Mouse (Mus musculus) left cerebral cortex, postnatal 4 days (tissue): Measurements from ENCODE around the gene Abcd2. TPM values are rescaled to one million over a fixed set of nuclear protein-coding genes. Genes with fewer than 3 reads are reported as not detected.

Experiments used
- DNase-seq: peaks from one replicate; pipeline ENCODE4 v3.0.0-alpha.2; 2022
- intact Hi-C: fragments of 180-260 bp; cut with DNase I; formaldehyde crosslinking; loops from one replicate; pipeline ENCODE4 v1.15.1; 2025
- total RNA-seq, 2 experiments: library from RNA; stranded (reverse); gene quantifications; 2 replicates each; pipeline ENCODE4 v1.2.3; 2021

The Abcd2 gene
- 10 to 100 TPM in 1 of 2 experiments, 1 to 10 TPM in 1; 9.9 to 11.6 TPM for total RNA-seq

DNA sequence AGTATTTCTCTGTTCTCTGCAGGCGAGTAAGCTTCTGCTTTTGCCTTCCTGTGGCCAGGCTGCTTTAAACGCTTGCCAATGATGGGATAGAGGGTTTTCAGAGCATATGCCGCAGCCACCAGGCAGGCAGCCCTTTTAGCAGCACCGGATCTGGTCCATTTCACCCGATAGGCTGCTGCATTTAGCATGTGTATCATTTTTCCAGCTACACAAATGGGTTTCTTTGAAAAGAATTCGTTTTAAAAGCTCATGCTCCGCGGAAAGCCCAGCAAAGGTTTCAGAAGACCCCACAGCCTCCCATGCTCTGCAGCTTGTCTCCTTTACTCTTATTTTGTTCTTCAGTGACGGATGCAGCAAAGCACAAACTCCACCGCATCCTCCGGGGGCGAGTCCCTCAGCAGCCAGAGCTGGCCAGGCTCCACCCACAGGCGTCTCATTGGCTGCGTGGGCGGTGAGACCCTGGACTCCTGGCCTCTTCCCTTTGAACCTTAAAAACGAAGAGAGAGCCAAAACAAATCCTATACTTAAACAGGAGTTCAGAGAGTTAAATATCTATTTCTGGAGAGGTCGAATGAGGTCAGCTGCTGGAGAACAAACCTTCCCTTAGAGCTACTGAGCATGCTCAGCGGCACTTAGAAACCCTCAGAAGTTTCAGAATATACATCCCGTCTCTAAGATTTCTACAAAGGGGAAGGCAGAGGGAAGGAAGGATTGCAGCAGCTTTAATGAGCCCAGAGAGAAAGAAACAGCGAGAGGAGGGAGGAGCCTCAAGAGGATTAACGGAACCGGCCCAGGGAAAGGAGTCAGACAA, at the start of gene Abcd2:
Gene Abcd2, minus strand, starts transcription at position 388 of the 811 bp plus-strand sequence.
- DNase-seq: peak; percentile 86
- intact Hi-C loops: no loop called here

DNA sequence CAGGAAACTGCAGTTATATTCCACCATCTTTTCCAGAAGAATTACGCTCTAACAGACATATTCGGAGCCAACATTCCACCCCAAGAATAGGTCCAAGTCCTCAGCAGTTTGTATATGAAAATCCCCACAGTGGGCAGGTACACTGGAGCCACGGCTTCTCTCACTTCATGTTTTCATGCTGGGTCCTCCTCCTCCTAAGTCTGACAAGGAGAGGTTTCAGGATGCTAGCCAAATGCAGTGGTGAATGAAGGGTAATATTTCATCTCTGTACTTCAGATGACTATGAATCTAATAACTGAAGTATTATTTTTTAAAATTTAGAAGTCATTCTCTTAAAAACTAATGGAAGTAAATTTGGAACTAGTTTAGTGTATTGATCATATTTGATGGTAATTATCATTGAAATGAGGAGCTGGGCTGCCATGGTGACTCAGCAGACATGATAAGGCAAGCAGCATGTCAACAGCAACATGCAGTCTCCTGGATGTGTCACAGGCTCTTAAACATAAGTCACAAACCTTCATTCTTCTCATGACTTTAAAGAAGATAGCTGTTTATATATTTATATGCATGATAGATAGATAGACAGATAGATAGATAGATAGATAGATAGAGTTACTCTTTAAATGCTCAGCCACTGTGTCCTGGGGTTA, 49.2 kb upstream of the Abcd2 start:
- intact Hi-C loops: no loop called here
- no peak for DNase-seq

DNA sequence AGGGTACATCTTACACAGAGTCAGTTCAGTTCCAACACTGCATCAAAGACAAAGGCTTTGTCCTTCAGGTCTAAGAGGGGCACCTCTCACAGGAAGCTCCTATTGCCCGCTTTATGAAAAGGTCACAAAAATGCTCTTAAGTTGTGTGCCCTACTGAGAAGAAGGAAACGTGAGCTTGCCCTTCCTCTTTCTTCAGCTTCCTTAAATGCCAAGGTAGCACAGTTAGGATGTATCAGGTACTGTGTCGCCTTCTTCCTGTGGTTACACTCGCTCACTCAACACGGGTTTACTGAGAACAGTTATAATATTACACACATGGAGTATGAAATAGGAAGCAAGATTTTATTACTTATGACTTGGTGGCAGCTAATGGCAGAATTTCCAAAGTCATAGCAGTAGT, 45.7 kb upstream of the Abcd2 start:
- no peak for DNase-seq
- intact Hi-C loops: no loop called here

DNA sequence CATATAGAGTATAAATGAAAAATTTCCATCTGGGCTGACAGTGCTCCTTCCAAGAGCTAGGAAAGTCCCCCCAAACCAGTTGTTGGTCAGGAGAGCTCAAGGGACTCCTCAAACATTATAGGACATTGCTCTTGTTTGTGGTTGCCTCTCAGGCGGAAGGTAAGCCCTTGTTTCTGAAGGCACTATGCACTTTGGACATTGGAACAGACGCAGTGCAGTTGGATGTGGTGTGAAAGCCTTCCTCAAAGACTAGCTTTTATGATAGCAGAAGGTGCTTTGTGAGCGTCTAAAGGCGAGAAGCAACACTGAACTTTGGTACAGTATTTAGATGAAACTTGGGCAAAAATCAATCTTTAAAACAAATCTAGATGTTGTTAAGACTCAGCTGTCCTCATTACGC, 14.9 kb upstream of the Abcd2 start:
- DNase-seq: no peak
- intact Hi-C loops: no loop called here

DNA sequence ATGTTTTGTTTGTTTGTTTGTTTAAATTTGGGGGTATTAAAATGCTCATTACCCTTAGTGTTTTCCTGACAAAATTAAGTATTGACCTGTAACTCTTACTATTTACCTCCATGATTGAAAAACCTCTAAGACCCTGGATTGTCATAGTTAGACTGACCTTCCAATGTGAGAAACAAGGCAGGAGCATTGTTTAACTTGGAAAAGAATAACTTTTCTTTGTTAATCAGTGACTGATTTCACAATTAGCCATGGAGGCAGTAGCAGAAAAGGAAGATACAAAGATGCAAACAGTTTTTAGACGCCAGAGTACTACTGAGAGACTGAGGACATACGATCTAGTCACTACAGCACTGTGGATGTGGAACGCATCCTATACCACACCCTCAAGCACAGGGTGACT, 11.9 kb upstream of the Abcd2 start:
- no peak for DNase-seq
- intact Hi-C loops: no loop called here

DNA sequence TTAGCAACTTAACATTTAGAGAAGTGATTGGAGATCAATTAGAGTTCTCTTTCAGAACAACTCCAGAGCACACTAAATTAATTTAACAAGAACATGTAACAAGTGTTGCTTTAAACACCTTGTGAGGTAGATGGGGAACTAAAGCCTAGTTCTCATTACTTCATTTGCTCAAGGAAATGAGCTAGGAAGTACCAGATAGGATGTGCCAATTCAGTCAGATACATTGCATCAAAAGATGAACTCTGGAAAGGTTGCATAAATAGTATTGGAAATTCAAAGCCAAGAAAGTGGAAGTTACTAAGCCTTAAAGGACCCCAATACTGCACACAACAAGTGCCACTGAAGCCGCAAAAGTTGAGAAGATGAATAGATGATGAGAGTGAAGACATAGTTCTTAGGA, 10.9 kb upstream of the Abcd2 start:
- intact Hi-C loops: no loop called here
- no peak for DNase-seq

DNA sequence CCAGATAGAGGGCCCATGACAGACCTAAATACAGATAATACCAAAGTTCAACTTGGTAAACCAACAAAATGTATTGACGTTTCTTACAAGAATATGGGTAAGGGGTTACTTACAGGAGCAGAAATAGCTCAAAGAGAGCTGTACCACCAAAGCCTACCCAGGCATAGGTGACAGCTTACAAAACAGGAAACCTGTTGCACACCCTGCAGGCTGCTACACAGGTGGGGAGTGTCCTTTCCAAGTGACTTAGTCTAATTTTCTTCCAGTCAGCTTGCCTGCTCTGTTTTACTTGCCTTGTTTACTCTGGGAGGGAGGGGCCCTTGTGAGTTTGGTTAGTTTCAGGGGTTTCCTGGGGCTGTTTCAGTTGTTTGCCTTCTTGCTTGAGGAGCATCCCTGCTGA, 9.2 kb upstream of the Abcd2 start:
- no peak for DNase-seq
- intact Hi-C loops: no loop called here

DNA sequence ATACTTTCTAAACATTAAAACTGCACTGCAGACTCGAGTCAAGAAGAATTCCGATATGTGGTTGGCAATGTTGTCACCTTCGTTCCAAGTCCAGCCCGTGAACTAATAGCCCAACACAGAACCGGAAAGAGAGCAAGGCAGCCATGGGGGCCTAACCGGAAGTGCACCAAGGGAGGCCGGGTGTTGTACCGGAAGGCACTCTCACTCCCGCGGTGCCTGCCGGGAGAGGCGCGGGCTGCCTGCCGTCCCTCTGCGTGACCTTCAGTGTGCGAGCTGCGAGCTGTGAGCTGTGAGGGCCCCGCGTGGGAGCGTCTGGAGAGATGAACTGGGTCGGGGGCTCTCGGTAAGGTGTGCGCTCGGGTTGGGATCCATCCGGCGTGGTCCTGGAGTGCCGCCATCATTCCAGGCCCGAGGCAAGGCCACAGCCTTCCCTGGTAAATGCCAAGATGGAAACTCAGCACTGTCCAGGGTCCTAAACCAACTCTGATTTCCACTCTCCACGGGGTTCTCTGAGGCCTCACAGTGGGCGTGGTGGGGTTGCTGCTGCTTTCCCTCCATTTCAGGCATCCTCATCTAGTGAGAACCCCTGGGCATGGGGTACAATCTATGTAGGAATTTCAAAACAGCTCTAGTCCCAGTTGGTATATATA, 7.8 kb upstream of the Abcd2 start, which contains the start of gene CN725425:
Gene CN725425, plus strand, starts transcription at position 239 of the 650 bp plus-strand sequence.
- intact Hi-C loops: no loop called here
- no peak for DNase-seq

DNA sequence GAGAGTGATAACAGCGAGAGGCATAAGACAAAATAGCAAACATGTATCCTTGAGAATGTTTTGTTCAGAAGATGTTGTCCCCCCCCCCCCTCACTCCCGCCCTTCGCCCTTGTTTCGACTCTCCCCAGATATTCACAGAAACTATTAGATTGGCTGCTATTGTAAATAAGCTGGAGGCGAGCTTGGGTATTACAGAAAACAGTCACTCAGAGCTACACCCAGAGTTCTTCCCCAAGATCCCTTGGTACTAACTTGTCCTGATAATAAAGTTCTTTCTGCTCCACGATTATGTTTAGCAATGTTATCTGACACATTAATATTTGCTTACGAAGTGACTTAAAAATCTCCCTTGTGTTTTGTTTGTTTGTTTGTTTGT, 612 bp upstream of the Abcd2 start:
- intact Hi-C loops: no loop called here
- peak; percentile 7 for DNase-seq

DNA sequence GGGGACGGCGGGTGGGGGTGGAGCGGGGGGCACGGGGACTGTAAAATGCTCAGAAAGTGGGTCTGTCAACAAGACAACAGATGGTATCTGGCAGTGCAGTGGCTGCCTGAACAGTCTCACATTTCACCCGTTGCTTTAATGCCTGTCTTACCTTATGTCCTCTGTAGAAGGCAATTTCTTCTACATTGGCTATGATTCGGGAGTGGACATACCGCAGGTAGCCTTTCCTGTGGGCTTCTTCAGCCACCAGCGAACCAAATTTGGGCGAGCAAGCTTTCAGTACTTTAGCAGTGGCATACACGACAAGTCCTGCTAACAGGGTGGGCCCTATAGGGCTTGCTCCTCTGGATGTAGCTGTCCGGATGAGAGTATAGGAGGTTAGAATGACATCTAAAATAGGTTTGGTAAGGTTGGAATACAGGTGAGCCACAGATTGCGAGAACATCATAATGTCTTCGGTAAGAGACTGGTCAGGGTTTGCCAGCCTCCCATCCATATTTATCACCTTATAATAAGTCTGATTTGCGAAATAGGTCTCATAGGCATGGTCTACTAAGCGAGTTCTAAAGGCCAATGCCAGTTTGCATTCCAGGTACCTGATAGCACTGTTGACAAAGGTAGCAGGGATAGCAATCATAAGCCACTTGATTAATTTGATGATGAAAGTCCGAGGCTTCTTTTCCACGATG, 936 bp downstream of the Abcd2 start:
- peak; percentile 12 for DNase-seq
- intact Hi-C loops: no loop called here

DNA sequence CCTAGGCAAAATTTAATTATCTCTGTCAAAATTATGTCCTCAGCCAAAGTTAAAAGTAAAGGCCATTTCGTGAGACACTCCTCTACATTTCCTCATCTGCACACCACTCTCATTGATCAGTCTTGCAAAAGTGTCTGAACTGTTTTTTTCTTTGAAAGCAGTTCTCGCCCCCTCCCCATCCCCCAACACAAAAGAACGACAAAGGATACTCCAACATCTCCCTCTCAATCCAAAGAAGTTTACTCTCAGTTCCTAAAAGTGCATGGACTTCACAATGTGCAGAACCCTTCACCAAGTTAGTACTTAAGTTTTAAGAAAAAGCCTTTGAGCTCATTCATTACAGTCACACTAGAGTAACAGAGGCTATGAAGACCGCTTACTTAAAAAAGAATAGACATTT, 1.6 kb downstream of the Abcd2 start:
- no peak for DNase-seq
- intact Hi-C loops: no loop called here

DNA sequence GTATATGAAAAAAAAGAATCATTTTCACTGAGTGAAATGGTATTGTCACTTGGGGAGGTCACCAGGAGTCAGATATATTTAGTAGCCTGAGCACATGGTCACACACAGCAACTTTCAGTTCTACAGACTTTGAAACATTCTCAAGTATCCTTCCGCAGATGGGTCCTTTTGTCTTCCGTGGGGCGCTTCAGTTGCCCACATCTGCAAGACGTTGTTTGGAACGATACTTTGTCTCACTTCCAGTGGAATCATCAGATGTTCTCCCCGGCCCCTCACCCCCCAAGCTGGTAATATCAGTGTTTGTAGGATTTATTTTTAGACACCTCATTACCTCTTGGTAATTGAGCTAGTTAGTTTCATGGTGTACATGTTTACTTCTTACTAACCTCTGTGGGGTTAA, 5.2 kb downstream of the Abcd2 start:
- intact Hi-C loops: no loop called here
- no peak for DNase-seq

DNA sequence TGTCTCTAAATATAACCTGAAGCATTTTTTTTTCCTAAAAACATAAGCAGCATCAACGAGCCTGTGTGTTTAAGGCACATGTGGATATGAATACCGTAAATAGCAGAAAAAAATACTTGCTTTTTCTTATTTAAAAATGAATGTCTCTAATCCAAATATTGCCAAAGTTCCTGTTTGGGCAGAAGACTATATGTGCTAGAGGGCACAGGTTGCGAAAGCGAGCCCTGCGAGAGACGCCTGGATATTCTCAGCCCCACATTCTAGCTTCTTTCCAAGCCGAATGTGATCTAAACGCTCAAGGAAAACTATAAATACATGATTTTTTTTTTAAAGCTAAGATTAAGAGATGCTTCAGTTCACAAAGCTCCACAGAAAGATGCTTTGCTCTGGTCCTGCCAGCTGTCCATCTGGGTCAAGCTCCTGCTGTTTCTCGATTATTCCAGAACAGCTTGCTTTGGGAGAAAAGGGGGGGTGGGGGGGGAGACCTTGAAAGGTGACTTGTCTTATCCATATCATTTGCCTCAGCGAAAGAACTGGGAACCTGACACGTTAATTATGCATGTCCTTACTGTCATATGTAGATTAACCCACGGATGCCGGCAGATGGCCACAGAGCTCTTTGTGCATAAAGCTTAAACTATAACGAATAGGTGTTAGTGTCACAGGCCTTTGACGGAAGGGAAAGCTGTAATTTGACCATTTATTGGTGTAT, 11.5 kb downstream of the Abcd2 start:
- intact Hi-C loops: loop anchor here (10.0 kb wide), 1 partner anchor 395 kb away; the partner anchor contains the start of gene Slc2a13

DNA sequence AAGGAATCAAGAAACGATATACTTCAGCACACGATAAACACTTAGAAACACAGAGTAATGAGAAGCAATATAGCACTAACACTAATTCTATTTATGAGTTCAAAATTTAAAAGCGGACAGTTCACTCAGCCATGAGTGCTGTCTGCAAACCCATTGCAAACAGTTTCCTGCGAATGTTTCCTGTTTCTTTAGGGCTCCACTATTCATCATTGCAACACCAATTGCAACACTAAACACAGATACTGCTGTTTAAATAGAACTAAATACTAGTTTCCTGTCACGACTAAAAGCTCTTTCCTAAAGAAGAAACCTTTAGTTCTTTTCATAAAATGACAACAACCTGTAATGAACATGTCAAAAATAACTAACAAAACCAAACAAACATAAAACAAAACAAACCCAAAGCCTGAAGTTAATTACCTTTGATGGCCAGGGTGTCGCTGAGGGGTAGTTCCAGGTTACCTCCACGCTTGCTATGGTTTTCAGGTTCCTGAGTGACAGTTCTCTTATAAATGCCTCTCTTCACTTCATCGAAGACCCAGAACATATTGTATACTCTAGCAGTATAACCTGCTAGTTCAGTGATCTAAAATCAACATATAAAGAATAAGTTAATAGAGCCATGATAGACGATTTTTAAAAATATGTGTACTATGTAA, 12.8 kb downstream of the Abcd2 start:
- no peak for DNase-seq
- intact Hi-C loops: loop anchor here (10.0 kb wide), 1 partner anchor 396 kb away; the partner anchor contains the start of gene Slc2a13

More for the DNA sequence above, 11.5 kb downstream of the Abcd2 start:
- peak; percentile 47 for DNase-seq

DNA sequence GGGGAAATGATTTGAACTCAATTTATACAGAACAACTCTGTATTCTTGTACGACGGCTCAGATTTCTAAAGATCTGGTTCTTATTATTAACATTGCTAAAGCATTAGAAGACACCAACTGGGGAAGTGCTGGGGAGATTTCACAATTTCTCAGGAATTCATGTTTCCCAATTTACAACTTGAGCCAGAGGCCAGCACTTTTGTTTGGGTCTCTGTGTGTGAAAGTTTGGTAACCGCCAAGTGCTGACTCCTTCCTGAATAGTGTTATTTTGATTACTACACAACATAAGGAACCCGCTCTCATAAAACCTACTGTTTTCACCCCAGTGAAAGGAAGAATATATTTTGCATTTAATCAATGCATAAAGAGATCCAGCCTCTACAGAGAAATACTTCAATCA, 19.4 kb downstream of the Abcd2 start:
- intact Hi-C loops: loop anchor here (10.0 kb wide), 1 partner anchor 403 kb away; the partner anchor contains the start of gene Slc2a13
- DNase-seq: no peak

DNA sequence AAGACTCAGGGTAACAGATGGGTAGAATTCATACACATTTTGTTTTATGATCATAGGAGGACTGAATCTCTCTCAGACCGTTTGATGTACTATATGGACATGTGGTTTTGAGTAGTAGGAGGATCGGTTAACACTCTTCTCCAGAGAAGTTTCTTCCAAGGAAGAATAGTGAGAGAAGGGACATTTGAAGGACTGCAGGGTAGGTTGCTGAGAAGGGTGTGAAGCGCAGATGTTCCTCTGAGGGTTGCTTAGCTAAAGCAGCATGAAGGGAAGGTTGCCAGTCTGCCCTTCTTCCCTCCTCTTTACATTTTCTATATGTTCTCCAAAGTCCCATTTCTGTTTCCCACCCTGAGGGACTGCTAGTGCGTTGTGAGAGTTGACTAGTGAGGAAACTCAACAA, 20.3 kb downstream of the Abcd2 start:
- intact Hi-C loops: loop anchor here (10.0 kb wide), 1 partner anchor 403 kb away; the partner anchor contains the start of gene Slc2a13
- DNase-seq: no peak

DNA sequence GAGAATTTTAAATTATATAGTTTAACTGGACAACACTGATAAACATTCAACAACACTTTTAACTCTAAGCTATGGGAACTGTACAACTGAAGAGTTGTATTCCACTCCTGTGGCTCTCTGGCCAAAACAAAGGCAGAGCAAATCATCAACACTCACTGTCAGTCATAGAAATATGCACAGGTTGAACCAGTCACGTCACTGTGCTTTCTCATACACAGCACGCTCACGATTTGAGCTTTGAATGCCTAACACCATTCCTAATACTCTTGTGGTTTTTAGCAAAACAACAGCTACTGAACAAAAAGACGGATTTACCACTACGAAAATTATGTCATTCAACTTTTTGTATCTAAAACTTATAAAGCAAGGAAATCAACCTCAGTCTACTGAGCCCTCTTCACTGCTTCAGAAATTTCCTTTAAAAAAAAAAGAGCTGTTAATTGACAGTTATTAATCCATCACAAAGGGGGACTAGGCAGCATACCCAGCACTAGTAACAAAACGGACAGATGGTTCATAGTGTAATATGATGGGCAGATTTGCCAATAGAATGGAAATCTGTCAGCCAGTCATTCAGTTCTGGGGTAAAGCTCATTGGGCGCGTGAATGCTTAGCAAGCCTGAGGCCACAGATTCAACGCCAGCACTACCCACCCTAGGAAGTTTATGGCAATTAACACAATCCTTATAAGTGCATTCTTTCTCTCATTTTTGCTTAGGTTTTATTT, 20.8 kb downstream of the Abcd2 start:
- intact Hi-C loops: loop anchor here (10.0 kb wide), 1 partner anchor 404 kb away; the partner anchor contains the start of gene Slc2a13
- no peak for DNase-seq

DNA sequence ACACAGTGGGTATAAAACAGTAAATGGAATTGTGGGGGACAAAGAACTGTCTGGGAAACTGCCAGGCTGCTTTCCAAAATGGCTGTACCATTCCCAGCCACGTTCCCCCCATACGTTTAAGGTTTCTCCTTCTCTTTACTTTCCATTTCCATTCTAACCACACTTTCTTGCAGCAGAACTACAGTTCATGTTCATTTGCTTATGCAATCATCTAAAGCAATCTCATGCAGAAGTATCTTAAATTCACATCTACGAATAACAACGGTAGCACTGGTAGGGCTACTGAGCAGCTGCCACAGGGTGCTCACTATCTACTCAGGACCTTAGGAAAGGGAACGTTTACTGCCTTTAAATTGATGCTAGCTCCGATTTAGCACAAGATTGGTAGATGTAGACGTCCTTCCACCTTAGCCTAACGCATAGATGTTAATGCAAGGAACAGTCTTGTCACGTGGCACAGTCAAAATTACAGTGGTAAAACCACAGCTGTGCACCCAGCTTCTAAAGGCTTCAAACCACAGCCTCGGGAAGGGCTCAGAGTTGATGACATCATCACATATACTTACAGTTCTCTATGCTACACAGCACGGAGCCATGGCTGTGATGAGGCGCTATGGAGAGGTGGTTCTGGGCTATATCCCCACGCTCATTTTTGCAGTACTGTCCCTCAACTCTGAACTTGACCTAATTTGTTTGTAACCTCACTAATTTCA, 23.6 kb downstream of the Abcd2 start:
- intact Hi-C loops: loop anchor here (10.0 kb wide), 1 partner anchor 127 kb away; no protein-coding TSS in a partner anchor
- DNase-seq: no peak
